Mouse (Mus musculus) thymus, adult 2 months (tissue): Measurements from ENCODE around the gene Rnf111. TPM values are rescaled to one million over a fixed set of nuclear protein-coding genes. Genes with fewer than 3 reads are reported as not detected.
A peak's percentile ranks its signal among the peaks of the same experiment; 100 is the strongest.

Experiments
- DNase-seq: peaks from one replicate; pipeline ENCODE4 v3.0.0; 2021
- H3K27ac ChIP-seq: fragments of 200-500 bp; 2 replicates; pipeline ENCODE4 v1.5.1; 2012; ENCODE audit warnings: low read length, control low read depth; ENCODE audit not compliant: control insufficient read depth, insufficient read depth
- H3K27me3 ChIP-seq: fragments of 200-500 bp; 2 replicates; pipeline ENCODE4 v1.6.1; 2012; ENCODE audit warnings: mild to moderate bottlenecking, low read length, moderate library complexity, mixed read lengths; ENCODE audit not compliant: control insufficient read depth, insufficient read depth
- H3K36me3 ChIP-seq: fragments of 200-500 bp; 2 replicates; pipeline ENCODE4 v1.6.1; 2012; ENCODE audit warnings: mild to moderate bottlenecking, low read length, moderate library complexity; ENCODE audit not compliant: control insufficient read depth, insufficient read depth
- H3K4me1 ChIP-seq: fragments of 200-500 bp; replicated peaks from 2 replicates; pipeline ENCODE4 v1.6.1; 2012; ENCODE audit warnings: low read length; ENCODE audit not compliant: control insufficient read depth, insufficient read depth
- H3K4me3 ChIP-seq: fragments of 200-500 bp; 2 replicates; pipeline ENCODE4 v1.5.1; 2012; ENCODE audit warnings: mild to moderate bottlenecking, low read length, control low read depth, moderate library complexity; ENCODE audit not compliant: control insufficient read depth, insufficient read depth
- CTCF ChIP-seq: fragments of 200-500 bp; IDR thresholded peaks from 2 replicates; pipeline ENCODE4 v1.5.1; 2012; ENCODE audit warnings: mild to moderate bottlenecking, control low read depth, low read length, moderate library complexity, borderline replicate concordance; ENCODE audit not compliant: control insufficient read depth, poor library complexity, insufficient read depth; ENCODE audit errors: extremely low read depth
- POLR2A ChIP-seq: fragments of 200-500 bp; IDR thresholded peaks from 2 replicates; pipeline ENCODE4 v1.6.1; 2012; ENCODE audit warnings: mild to moderate bottlenecking, low read length, control low read depth, moderate library complexity; ENCODE audit not compliant: control insufficient read depth, poor library complexity, insufficient read depth; ENCODE audit errors: extremely low read depth
- WGBS: fragments of 180-500 bp; shearing (Covaris S2); methylation state at CpG from one replicate; pipeline ENCODE4 v1.1.7; 2018; 5-methylcytosine and 5-hydroxymethylcytosine counted together
- polyA plus RNA-seq: library from polyadenylated mRNA; depleted of rRNA; stranded (reverse); fragments of >200 nt; gene quantifications from 2 replicates; pipeline ENCODE4 v1.2.3, GENCODE M21; 2012

Gene Rnf111
- polyA plus RNA-seq, 1 experiment, result 94.5 TPM

GRCm38 (mm10) chr9:70410668-70411067 lies 92.9 kb downstream of the Rnf111 start:
- TF ChIP-seq POLR2A, result no peak
- TF ChIP-seq CTCF, result no peak
- Histone ChIP-seq H3K4me3 (no peak overlapping the region), H3K27me3 (no peaks in the 10 kb centered on the region), H3K27ac (no peak overlapping the region), H3K36me3 (peaks cover 79% of the 10 kb centered on the region), H3K4me1 (no peaks in the 10 kb centered on the region)
- DNase-seq, result no peak
- 96% methylated on average over 11 of the region's 11 CpGs for WGBS

GRCm38 (mm10) chr9:70409743-70410142 lies 93.8 kb downstream of the Rnf111 start:
- Histone ChIP-seq H3K4me3 (no peak overlapping the region), H3K27me3 (no peaks in the 10 kb centered on the region), H3K4me1 (no peaks in the 10 kb centered on the region), H3K27ac (no peak overlapping the region), H3K36me3 (peaks cover 74% of the 10 kb centered on the region)
- no peak for TF ChIP-seq POLR2A
- no peak for TF ChIP-seq CTCF
- WGBS, result 98% methylated on average over 8 of the region's 8 CpGs
- no peak for DNase-seq

- no peak for TF ChIP-seq CTCF
- TF ChIP-seq POLR2A, result no peak
These were observed 94.7 kb downstream of the Rnf111 start for GRCm38 (mm10) chr9:70408791-70409190.

GRCm38 (mm10) chr9:70406596-70406995 lies 96.9 kb downstream of the Rnf111 start:
- Histone ChIP-seq H3K4me3 (no peak overlapping the region), H3K4me1 (no peaks in the 10 kb centered on the region; the same call in 1 of the 2 replicates), H3K27ac (no peak overlapping the region), H3K27me3 (no peaks in the 10 kb centered on the region), H3K36me3 (peaks cover 46% of the 10 kb centered on the region)
- no peak for DNase-seq
- 99% methylated on average over 3 of the region's 3 CpGs for WGBS
- TF ChIP-seq POLR2A (no peak), CTCF (no peak)

More at GRCm38 (mm10) chr9:70408791-70409190, 94.7 kb downstream of the Rnf111 start:
- DNase-seq, result peak; percentile 19
- Histone ChIP-seq H3K4me1 (no peaks in the 10 kb centered on the region), H3K27ac (no peak overlapping the region), H3K4me3 (no peak overlapping the region), H3K27me3 (no peaks in the 10 kb centered on the region), H3K36me3 (peaks cover 67% of the 10 kb centered on the region)
- WGBS, result 91% methylated on average over 3 of the region's 3 CpGs

- Histone ChIP-seq H3K27ac (no peak overlapping the region), H3K27me3 (no peaks in the 10 kb centered on the region), H3K4me1 (no peaks in the 10 kb centered on the region; the same call in 1 of the 2 replicates), H3K4me3 (no peak overlapping the region), H3K36me3 (peaks cover 9% of the 10 kb centered on the region)
- no peak for TF ChIP-seq CTCF
- no peak for TF ChIP-seq POLR2A
- DNase-seq, result no peak
- WGBS, result 97% methylated on average over 8 of the region's 8 CpGs
These were observed 101.5 kb downstream of the Rnf111 start for GRCm38 (mm10) chr9:70401937-70402539.

GRCm38 (mm10) chr9:70396083-70396482 lies 107.4 kb downstream of the Rnf111 start:
- TF ChIP-seq CTCF, result no peak
- no peak for TF ChIP-seq POLR2A
- Histone ChIP-seq H3K27me3 (no peaks in the 10 kb centered on the region), H3K36me3 (no peaks in the 10 kb centered on the region), H3K4me1 (no peaks in the 10 kb centered on the region; the same call in 1 of the 2 replicates), H3K4me3 (no peak overlapping the region), H3K27ac (no peak overlapping the region)
- DNase-seq, result no peak
- WGBS, result 96% methylated on average over 2 of the region's 2 CpGs

- Histone ChIP-seq H3K4me1 (no peaks in the 10 kb centered on the region; the same call in 1 of the 2 replicates), H3K4me3 (no peak overlapping the region), H3K27me3 (no peaks in the 10 kb centered on the region), H3K27ac (no peak overlapping the region), H3K36me3 (no peaks in the 10 kb centered on the region)
- peak; percentile 41 for DNase-seq
- no peak for TF ChIP-seq POLR2A
- peak; percentile 39; the same call in 1 of the 2 replicates for TF ChIP-seq CTCF
- 76% methylated on average over 12 of the region's 12 CpGs for WGBS
These were observed 107.9 kb downstream of the Rnf111 start for GRCm38 (mm10) chr9:70395617-70396016.
